Mouse (Mus musculus): ENCODE measurements around the gene Dlat. TPM values are rescaled to one million over a fixed set of nuclear protein-coding genes. Genes with fewer than 3 reads are reported as not detected.

Dlat gene
- polyA plus RNA-seq, 1 experiment from 2014 or later = 60.1 TPM

- Histone ChIP-seq H3K4me2 (ENCODE audit: low read length) (no peak overlapping the region), H3K27ac (ENCODE audit: low read depth, low read length) (no peak overlapping the region), H3K36me3 (ENCODE audit: control insufficient read depth, insufficient read depth, low read length) (peaks cover 13% of the 10 kb centered on the region), H3K27me3 (replicated peaks; ENCODE audit: control insufficient read depth, insufficient read depth, low read length) (no peaks in the 10 kb centered on the region), H3K9me3 (ENCODE audit: control insufficient read depth, low read length) (no peaks in the 10 kb centered on the region), H3K9ac (ENCODE audit: low read depth, low read length) (no peak overlapping the region), H3K4me1 (ENCODE audit: control insufficient read depth, insufficient read depth, low read depth, low read length) (peaks cover 15% of the 10 kb centered on the region), H3K4me3 (ENCODE audit: low read length) (no peak overlapping the region)
- 18% methylated on average over 10 of the region's 10 CpGs for WGBS
- no peak for ATAC-seq
These were observed 34.1 kb upstream of the Dlat start for GRCm38 (mm10) chr9:50693631-50694030.

GRCm38 (mm10) chr9:50692626-50693580, 33.3 kb upstream of the Dlat start:
- Histone ChIP-seq H3K36me3 (ENCODE audit: control insufficient read depth, insufficient read depth, low read length) (peaks cover 19% of the 10 kb centered on the region), H3K9ac (ENCODE audit: low read depth, low read length) (no peak overlapping the region), H3K4me2 (ENCODE audit: low read length) (no peak overlapping the region), H3K9me3 (ENCODE audit: control insufficient read depth, low read length) (no peaks in the 10 kb centered on the region), H3K27ac (ENCODE audit: low read depth, low read length) (no peak overlapping the region), H3K27me3 (replicated peaks; ENCODE audit: control insufficient read depth, insufficient read depth, low read length) (no peaks in the 10 kb centered on the region), H3K4me1 (ENCODE audit: control insufficient read depth, insufficient read depth, low read depth, low read length) (peaks cover 12% of the 10 kb centered on the region), H3K4me3 (ENCODE audit: low read length) (no peak overlapping the region)
- no peak for ATAC-seq
- WGBS = 18% methylated on average over 13 of the region's 13 CpGs

- no peak for ATAC-seq
- Histone ChIP-seq H3K4me3 (ENCODE audit: low read length) (no peak overlapping the region), H3K27me3 (replicated peaks; ENCODE audit: control insufficient read depth, insufficient read depth, low read length) (no peaks in the 10 kb centered on the region), H3K9me3 (ENCODE audit: control insufficient read depth, low read length) (no peaks in the 10 kb centered on the region), H3K9ac (ENCODE audit: low read depth, low read length) (no peak overlapping the region), H3K27ac (ENCODE audit: low read depth, low read length) (no peak overlapping the region), H3K36me3 (ENCODE audit: control insufficient read depth, insufficient read depth, low read length) (peaks cover 29% of the 10 kb centered on the region), H3K4me1 (ENCODE audit: control insufficient read depth, insufficient read depth, low read depth, low read length) (no peaks in the 10 kb centered on the region), H3K4me2 (ENCODE audit: low read length) (no peak overlapping the region)
- WGBS = 86% methylated on average over 6 of the region's 6 CpGs
These were observed 27.5 kb upstream of the Dlat start for GRCm38 (mm10) chr9:50686866-50687652.

- Histone ChIP-seq H3K9me3 (ENCODE audit: control insufficient read depth, low read length) (no peaks in the 10 kb centered on the region), H3K36me3 (ENCODE audit: control insufficient read depth, insufficient read depth, low read length) (peaks cover 37% of the 10 kb centered on the region), H3K4me1 (ENCODE audit: control insufficient read depth, insufficient read depth, low read depth, low read length) (no peaks in the 10 kb centered on the region), H3K9ac (ENCODE audit: low read depth, low read length) (no peak overlapping the region), H3K27ac (ENCODE audit: low read depth, low read length) (no peak overlapping the region), H3K4me3 (ENCODE audit: low read length) (no peak overlapping the region), H3K4me2 (ENCODE audit: low read length) (no peak overlapping the region), H3K27me3 (replicated peaks; ENCODE audit: control insufficient read depth, insufficient read depth, low read length) (no peaks in the 10 kb centered on the region)
- WGBS = 66% methylated on average over 7 of the region's 7 CpGs
- ATAC-seq = no peak
These were observed 22.1 kb upstream of the Dlat start for GRCm38 (mm10) chr9:50681727-50682126.

GRCm38 (mm10) chr9:50679406-50679805, 19.8 kb upstream of the Dlat start:
- peaks cover 31% of the 10 kb centered on the region for H3K36me3 ChIP-seq (ENCODE audit: control insufficient read depth, insufficient read depth, low read length)
- no peak overlapping the region for H3K4me3 ChIP-seq (ENCODE audit: low read length)
- 94% methylated on average over 1 of the region's 1 CpGs for WGBS
- no peak overlapping the region for H3K9ac ChIP-seq (ENCODE audit: low read depth, low read length)
- H3K27ac ChIP-seq (ENCODE audit: low read depth, low read length) = no peak overlapping the region
- no peaks in the 10 kb centered on the region for H3K9me3 ChIP-seq (ENCODE audit: control insufficient read depth, low read length)
- H3K4me1 ChIP-seq (ENCODE audit: control insufficient read depth, insufficient read depth, low read depth, low read length) = no peaks in the 10 kb centered on the region
- ATAC-seq = no peak
- no peaks in the 10 kb centered on the region for H3K27me3 ChIP-seq (replicated peaks; ENCODE audit: control insufficient read depth, insufficient read depth, low read length)
- no peak overlapping the region for H3K4me2 ChIP-seq (ENCODE audit: low read length)

GRCm38 (mm10) chr9:50674771-50675170, 15.2 kb upstream of the Dlat start:
- 18% methylated on average over 1 of the region's 1 CpGs for WGBS
- ATAC-seq = no peak
- H3K27me3 ChIP-seq (replicated peaks; ENCODE audit: control insufficient read depth, insufficient read depth, low read length) = no peaks in the 10 kb centered on the region
- H3K9ac ChIP-seq (ENCODE audit: low read depth, low read length) = no peak overlapping the region
- H3K36me3 ChIP-seq (ENCODE audit: control insufficient read depth, insufficient read depth, low read length) = peaks cover 12% of the 10 kb centered on the region
- H3K4me1 ChIP-seq (ENCODE audit: control insufficient read depth, insufficient read depth, low read depth, low read length) = no peaks in the 10 kb centered on the region
- H3K9me3 ChIP-seq (ENCODE audit: control insufficient read depth, low read length) = no peaks in the 10 kb centered on the region
- no peak overlapping the region for H3K4me2 ChIP-seq (ENCODE audit: low read length)
- no peak overlapping the region for H3K27ac ChIP-seq (ENCODE audit: low read depth, low read length)
- H3K4me3 ChIP-seq (ENCODE audit: low read length) = no peak overlapping the region

- Histone ChIP-seq H3K4me3 (ENCODE audit: low read length) (no peak overlapping the region), H3K9ac (ENCODE audit: low read depth, low read length) (no peak overlapping the region), H3K27me3 (replicated peaks; ENCODE audit: control insufficient read depth, insufficient read depth, low read length) (no peaks in the 10 kb centered on the region), H3K9me3 (ENCODE audit: control insufficient read depth, low read length) (no peaks in the 10 kb centered on the region), H3K4me1 (ENCODE audit: control insufficient read depth, insufficient read depth, low read depth, low read length) (no peaks in the 10 kb centered on the region), H3K36me3 (ENCODE audit: control insufficient read depth, insufficient read depth, low read length) (peaks cover 10% of the 10 kb centered on the region; the same call in 1 of the 2 replicates), H3K4me2 (ENCODE audit: low read length) (no peak overlapping the region), H3K27ac (ENCODE audit: low read depth, low read length) (no peak overlapping the region)
- no peak for ATAC-seq
- WGBS = 25% methylated on average over 5 of the region's 5 CpGs
These were observed 11.1 kb upstream of the Dlat start for GRCm38 (mm10) chr9:50670690-50671089.

- H3K4me1 ChIP-seq (ENCODE audit: control insufficient read depth, insufficient read depth, low read depth, low read length) = no peaks in the 10 kb centered on the region
- ATAC-seq = no peak
- H3K4me3 ChIP-seq (ENCODE audit: low read length) = no peak overlapping the region
- H3K9me3 ChIP-seq (ENCODE audit: control insufficient read depth, low read length) = no peaks in the 10 kb centered on the region
- WGBS = 82% methylated on average over 8 of the region's 8 CpGs
- H3K9ac ChIP-seq (ENCODE audit: low read depth, low read length) = no peak overlapping the region
- H3K27ac ChIP-seq (ENCODE audit: low read depth, low read length) = no peak overlapping the region
- peaks cover 14% of the 10 kb centered on the region; the same call in 1 of the 2 replicates for H3K36me3 ChIP-seq (ENCODE audit: control insufficient read depth, insufficient read depth, low read length)
- no peak overlapping the region for H3K4me2 ChIP-seq (ENCODE audit: low read length)
- no peaks in the 10 kb centered on the region for H3K27me3 ChIP-seq (replicated peaks; ENCODE audit: control insufficient read depth, insufficient read depth, low read length)
These were observed 8.3 kb upstream of the Dlat start for GRCm38 (mm10) chr9:50667579-50668498.
